Mouse (Mus musculus) heart, embryonic 15.5 days (tissue): ENCODE measurements around the gene Pmis2. TPM values are rescaled to one million over a fixed set of nuclear protein-coding genes. Genes with fewer than 3 reads are reported as not detected.
A peak's percentile ranks its signal among the peaks of the same experiment; 100 is the strongest.

Source experiments
- ATAC-seq: fragments of 200-750 bp; cut with Nextera tagmentation; replicated peaks from 2 replicates; pipeline ENCODE4 v1.8.0; 2017; ENCODE audit warnings: low read depth, moderate TSS enrichment; ENCODE audit not compliant: insufficient number of reproducible peaks, insufficient read depth, low FRiP score
- H3K27ac ChIP-seq: fragments of 300-500 bp; sonication (generic); 2 replicates; pipeline ENCODE4 v1.5.1; 2015; ENCODE audit warnings: mild to moderate bottlenecking, inconsistent platforms
- H3K27me3 ChIP-seq: fragments of 300-500 bp; sonication (generic); 2 replicates; pipeline ENCODE4 v1.6.1; 2015; ENCODE audit warnings: inconsistent platforms
- H3K36me3 ChIP-seq: fragments of 300-500 bp; sonication (generic); 2 replicates; pipeline ENCODE4 v1.6.1; 2015; ENCODE audit warnings: mild to moderate bottlenecking, inconsistent platforms
- H3K4me1 ChIP-seq: fragments of 300-500 bp; sonication (generic); replicated peaks from 2 replicates; pipeline ENCODE4 v1.6.1; 2015; ENCODE audit warnings: inconsistent platforms
- H3K4me2 ChIP-seq: fragments of 300-500 bp; sonication (generic); 2 replicates; pipeline ENCODE4 v1.6.1; 2015; ENCODE audit warnings: inconsistent platforms, mild to moderate bottlenecking, moderate library complexity
- H3K4me3 ChIP-seq: fragments of 300-500 bp; sonication (generic); 2 replicates; pipeline ENCODE4 v1.5.1; 2015; ENCODE audit warnings: mild to moderate bottlenecking, inconsistent platforms
- H3K9ac ChIP-seq: fragments of 300-500 bp; sonication (generic); 2 replicates; pipeline ENCODE4 v1.6.1; 2015; ENCODE audit warnings: mild to moderate bottlenecking, inconsistent platforms
- H3K9me3 ChIP-seq: fragments of 300-500 bp; sonication (generic); replicated peaks from 2 replicates; pipeline ENCODE4 v1.6.1; 2016; ENCODE audit warnings: inconsistent platforms
- WGBS: fragments of 180-500 bp; shearing (Covaris S2); methylation state at CpG from one replicate; pipeline ENCODE4 v1.1.7; 2015; ENCODE audit warnings: mixed read lengths; 5-methylcytosine and 5-hydroxymethylcytosine counted together
- polyA plus RNA-seq: library from polyadenylated mRNA; unstranded; fragments of >200 nt; fragmentation: Nextera tagmentation; extraction: Ambion mirVana; gene quantifications from 2 replicates; pipeline ENCODE4 v1.2.1, GENCODE M21; 2015

Pmis2 gene
- polyA plus RNA-seq: not detected in 2 replicates

DNA sequence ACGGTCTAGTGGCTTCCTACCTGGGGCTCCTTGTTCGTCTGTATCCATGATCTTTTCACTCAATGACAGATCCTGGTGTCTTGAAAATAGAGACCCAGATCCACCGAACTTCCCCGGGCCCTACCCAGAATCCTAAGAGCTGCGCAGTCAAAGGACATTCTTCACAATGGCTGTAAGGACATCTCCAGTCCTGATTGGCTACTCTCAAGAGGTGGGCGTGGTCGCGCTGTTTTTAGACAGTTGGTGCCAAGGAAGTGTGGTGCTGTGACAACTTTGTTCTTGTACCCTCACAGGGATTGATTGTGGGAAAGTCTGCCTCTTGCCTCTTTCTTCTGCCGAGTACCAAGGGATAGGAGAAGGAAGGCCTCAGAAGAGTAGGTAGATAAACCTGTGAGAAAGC lies at the start of gene Pmis2:
Gene Pmis2 (minus strand): TSS at position 126 of the 400 bp plus-strand sequence.
- H3K27me3 ChIP-seq: 0 out of 2 replicates have a peak, but pooled peaks cover 5% of the 10 kb centered on the region
- WGBS: 56% methylated on average over 9 of the region's 9 CpGs
- no peaks in the 10 kb centered on the region for H3K4me1 ChIP-seq
- H3K27ac ChIP-seq: no peak within 1 kb of the TSS
- no peak within 1 kb of the TSS for H3K4me2 ChIP-seq
- H3K9me3 ChIP-seq: no peaks in the 10 kb centered on the region
- H3K9ac ChIP-seq: no peak within 1 kb of the TSS
- no peaks in the 10 kb centered on the region for H3K36me3 ChIP-seq
- no peak within 1 kb of the TSS for H3K4me3 ChIP-seq
- ATAC-seq: no peak

DNA sequence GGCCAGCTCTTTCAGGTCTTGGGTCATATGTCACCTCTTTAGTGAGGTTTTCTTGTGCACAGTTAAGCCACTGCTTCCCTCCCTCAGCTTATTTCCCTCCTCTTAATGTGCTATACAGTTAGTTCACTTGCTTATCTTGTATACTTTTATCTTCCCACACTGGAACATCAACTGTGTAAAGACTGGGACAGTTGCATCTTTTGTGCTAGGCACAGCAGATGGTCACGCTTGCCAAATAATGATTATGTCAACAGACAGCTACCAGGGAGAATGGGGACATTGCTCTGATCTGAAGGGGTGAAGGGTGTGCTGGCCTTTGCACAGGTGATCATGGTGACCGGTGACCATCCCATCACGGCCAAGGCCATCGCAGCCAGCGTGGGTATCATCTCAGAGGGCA lies 48.3 kb upstream of the Pmis2 start:
- H3K4me2 ChIP-seq: no peak overlapping the region
- ATAC-seq: no peak
- peaks cover 13% of the 10 kb centered on the region for H3K4me1 ChIP-seq
- H3K9ac ChIP-seq: no peak overlapping the region
- no peaks in the 10 kb centered on the region for H3K36me3 ChIP-seq
- no peak overlapping the region for H3K27ac ChIP-seq
- H3K4me3 ChIP-seq: no peak overlapping the region
- 96% methylated on average over 5 of the region's 5 CpGs for WGBS
- H3K9me3 ChIP-seq: no peaks in the 10 kb centered on the region
- H3K27me3 ChIP-seq: peaks cover 40% of the 10 kb centered on the region

DNA sequence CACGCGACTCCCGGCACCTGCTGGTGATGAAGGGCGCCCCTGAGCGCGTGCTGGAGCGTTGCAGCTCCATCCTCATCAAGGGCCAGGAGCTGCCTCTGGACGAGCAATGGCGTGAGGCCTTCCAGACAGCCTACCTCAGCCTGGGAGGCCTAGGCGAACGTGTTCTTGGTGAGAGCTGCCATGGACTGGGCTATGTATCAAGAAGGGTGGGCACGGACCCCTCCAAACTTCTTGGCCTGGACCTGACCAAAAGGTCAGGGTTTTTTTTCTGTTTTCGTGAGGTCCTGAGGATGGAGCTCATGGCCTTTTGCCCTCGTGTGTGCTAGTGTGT lies 46.3 kb upstream of the Pmis2 start:
- WGBS: 10% methylated on average over 14 of the region's 14 CpGs
- H3K27me3 ChIP-seq: peaks cover 40% of the 10 kb centered on the region
- peaks cover 13% of the 10 kb centered on the region for H3K4me1 ChIP-seq
- no peak; the same call in 1 of the 2 replicates for ATAC-seq
- no peaks in the 10 kb centered on the region for H3K36me3 ChIP-seq
- H3K4me3 ChIP-seq: peak overlapping the region; percentile 35
- H3K9ac ChIP-seq: no peak overlapping the region
- no peak overlapping the region for H3K27ac ChIP-seq
- H3K4me2 ChIP-seq: peak overlapping the region; percentile 64
- H3K9me3 ChIP-seq: no peaks in the 10 kb centered on the region

DNA sequence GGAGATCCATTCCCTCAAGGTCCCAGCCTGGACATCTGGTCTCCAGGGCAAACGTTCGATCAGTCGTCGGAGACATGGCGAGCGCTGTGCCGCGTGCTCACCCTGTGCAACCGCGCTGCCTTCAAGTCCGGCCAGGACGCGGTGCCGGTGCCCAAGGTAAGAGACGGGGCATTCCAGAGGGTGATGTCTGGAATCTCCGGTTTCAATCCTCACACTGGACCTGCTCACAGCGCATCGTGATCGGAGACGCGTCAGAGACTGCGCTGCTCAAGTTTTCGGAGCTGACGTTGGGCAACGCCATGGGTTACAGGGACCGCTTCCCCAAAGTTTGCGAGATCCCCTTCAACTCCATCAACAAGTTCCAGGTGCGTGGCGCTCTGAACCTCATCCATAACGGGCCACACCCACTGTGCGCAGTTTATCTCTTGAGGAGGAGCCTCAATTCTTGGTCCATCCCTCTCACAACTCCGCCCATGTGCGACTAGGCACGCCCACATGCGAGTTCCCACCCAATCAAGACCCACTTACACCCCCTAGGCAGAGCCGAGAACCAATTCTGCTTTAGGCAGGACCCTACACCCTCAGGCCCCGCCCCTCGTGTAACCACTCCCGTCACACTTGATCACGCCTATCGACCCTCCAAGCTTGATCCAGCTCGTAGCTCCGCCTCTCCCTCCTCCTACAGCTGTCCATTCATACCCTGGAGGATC lies 45.8 kb upstream of the Pmis2 start:
- peak overlapping the region; percentile 35 for H3K4me3 ChIP-seq
- no peaks in the 10 kb centered on the region for H3K36me3 ChIP-seq
- H3K27ac ChIP-seq: no peak overlapping the region
- H3K27me3 ChIP-seq: peaks cover 40% of the 10 kb centered on the region
- H3K4me2 ChIP-seq: peak overlapping the region; percentile 64
- 4% methylated on average over 43 of the region's 43 CpGs for WGBS
- no peaks in the 10 kb centered on the region for H3K9me3 ChIP-seq
- H3K4me1 ChIP-seq: peaks cover 13% of the 10 kb centered on the region
- H3K9ac ChIP-seq: no peak overlapping the region
- peak; percentile 79 for ATAC-seq

DNA sequence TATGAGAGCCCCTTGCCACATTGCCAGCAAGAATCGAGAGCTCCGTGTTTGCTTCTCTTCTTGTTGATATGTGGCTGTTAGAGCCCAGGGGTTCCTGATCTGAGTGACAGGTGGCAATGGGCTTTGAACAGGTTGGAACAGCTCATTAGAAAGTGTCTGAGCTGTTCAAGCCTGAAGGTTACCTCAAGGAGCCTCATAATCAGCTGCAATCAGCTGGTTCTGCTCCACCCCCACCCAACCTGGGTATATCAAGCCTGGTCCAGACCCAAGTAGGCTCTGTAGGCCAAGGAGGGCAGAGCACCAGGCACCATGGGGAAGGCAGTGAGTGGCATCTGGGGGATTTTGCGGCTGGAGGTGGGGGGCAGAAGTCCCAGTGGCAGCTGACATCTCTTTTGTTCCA lies 40.5 kb upstream of the Pmis2 start, which contains the start of gene Atp4a:
Gene Atp4a (plus strand): TSS at position 268 of the 400 bp plus-strand sequence.
- Histone ChIP-seq H3K4me1 (peaks cover 7% of the 10 kb centered on the region), H3K27ac (no peak within 1 kb of the TSS), H3K9me3 (no peaks in the 10 kb centered on the region), H3K27me3 (peaks cover 19% of the 10 kb centered on the region), H3K4me2 (no peak within 1 kb of the TSS), H3K9ac (no peak within 1 kb of the TSS), H3K4me3 (no peak within 1 kb of the TSS), H3K36me3 (no peaks in the 10 kb centered on the region)
- ATAC-seq: no peak
- 70% methylated on average over 3 of the region's 3 CpGs for WGBS

DNA sequence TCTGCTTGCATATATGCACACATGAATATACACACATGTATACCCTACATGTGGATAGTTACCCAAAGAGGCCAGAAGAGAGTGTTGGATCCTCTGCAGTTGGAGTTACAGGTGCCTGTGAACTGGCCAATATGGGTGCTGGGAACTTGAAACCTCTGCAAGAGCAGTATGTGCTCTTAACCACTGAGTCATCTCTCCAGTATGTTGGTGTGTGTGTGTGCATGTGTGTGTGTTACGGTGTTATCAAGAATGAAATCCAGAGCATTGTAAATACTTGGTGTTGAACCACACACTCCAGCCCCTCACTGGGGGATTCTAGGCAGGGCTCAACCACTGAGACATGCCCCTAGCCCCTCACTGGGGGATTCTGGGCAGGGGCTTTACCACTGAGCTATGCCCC lies 36.0 kb upstream of the Pmis2 start:
- Histone ChIP-seq H3K9ac (no peak overlapping the region), H3K9me3 (no peaks in the 10 kb centered on the region), H3K27ac (peak overlapping the region; percentile 83; the same call in 1 of the 2 replicates), H3K27me3 (no peaks in the 10 kb centered on the region; the same call in 1 of the 2 replicates), H3K4me1 (peaks cover 13% of the 10 kb centered on the region), H3K4me3 (no peak overlapping the region), H3K36me3 (no peaks in the 10 kb centered on the region), H3K4me2 (no peak overlapping the region)
- no peak for ATAC-seq
- 89% methylated on average over 1 of the region's 1 CpGs for WGBS

DNA sequence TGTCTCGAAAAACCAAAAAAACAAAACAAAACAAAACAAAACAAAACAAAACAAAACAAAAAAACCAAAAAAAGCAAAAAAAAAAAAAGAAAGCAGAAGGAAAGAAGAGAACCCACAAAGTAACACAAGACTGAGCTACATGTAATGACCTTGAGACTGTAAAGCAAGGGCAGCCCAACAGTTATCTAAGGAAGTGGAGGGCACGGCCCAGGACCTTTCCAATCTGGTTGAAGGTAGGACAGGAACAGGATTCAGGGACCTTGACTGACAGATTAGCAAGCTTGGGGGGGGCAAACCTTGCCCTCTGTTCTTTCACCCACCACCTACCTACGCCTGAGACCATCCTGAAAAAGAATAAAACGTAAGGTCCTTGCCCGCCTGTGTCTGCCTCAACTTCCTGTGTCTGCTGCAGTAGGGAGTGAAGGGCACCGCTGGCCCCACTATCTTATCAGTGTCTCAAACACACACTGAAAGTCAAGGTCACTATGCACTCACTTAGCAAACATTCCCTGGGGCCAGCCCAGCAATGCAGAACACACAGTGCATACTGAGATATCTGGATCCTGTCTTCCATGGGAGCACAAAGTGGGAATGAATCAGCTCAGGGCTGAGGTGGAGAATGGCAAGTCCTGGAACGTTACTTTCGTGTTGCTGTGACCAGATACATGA lies 34.9 kb upstream of the Pmis2 start:
- 0 out of 2 replicates have a peak overlapping the region, but pooled peaks have one; percentile 29 for H3K4me2 ChIP-seq
- peak; percentile 88 for ATAC-seq

DNA sequence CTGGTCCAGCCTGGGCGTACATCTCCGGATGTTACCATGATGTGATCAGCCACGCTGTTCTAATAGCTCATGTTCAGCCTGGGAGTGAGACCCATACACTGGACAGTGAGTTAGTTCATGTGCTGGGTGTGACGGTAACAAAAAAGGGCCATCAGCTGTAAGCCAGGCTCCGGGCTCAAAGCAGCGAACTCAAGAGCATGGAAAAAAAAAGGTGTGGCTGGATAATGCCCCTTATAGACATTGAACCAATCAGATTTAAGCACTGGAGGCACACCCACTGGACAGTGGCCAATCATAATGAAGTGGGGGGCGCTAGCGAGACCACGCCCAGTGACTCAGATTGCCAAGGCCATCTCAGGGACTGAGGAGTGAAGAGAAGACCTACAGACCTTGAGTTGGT lies 27.2 kb upstream of the Pmis2 start, which contains the start of gene 2200002J24Rik:
Gene 2200002J24Rik (plus strand): TSS at position 338 of the 400 bp plus-strand sequence.
- 0 out of 2 replicates have a peak, but pooled peaks have one; percentile 18 for ATAC-seq
- Histone ChIP-seq H3K27me3 (no peaks in the 10 kb centered on the region), H3K9ac (no peak within 1 kb of the TSS), H3K4me2 (no peak within 1 kb of the TSS), H3K9me3 (no peaks in the 10 kb centered on the region), H3K4me3 (no peak within 1 kb of the TSS), H3K4me1 (peaks cover 8% of the 10 kb centered on the region), H3K36me3 (no peaks in the 10 kb centered on the region), H3K27ac (no peak within 1 kb of the TSS; the same call in 1 of the 2 replicates)
- WGBS: 42% methylated on average over 9 of the region's 9 CpGs

More for the DNA sequence above, 34.9 kb upstream of the Pmis2 start:
- Histone ChIP-seq H3K9ac (no peak overlapping the region), H3K27ac (peak overlapping the region; percentile 83), H3K4me3 (no peak overlapping the region), H3K36me3 (no peaks in the 10 kb centered on the region), H3K9me3 (no peaks in the 10 kb centered on the region), H3K4me1 (peaks cover 13% of the 10 kb centered on the region), H3K27me3 (no peaks in the 10 kb centered on the region)
- 30% methylated on average over 8 of the region's 8 CpGs for WGBS

DNA sequence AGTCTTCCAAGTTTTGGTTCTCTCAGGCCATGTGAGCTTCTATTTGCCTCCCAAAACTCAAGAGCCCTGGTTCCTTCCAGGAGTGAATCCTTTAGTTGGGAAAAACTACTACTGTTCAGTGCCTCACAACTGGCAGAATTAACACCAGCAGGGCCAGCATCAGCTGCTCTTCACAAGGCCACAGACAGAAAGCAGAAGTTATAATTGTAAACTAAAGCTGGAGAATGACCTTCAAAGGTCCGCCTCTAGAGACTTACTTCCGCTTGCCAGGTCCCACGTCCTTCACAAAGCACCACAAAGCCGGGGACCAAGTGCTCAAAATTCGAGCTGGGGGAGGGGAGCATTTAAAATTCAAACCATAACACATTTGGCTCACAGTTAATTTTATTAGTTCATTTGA lies 26.7 kb upstream of the Pmis2 start:
- no peak for ATAC-seq
- Histone ChIP-seq H3K4me2 (no peak overlapping the region), H3K9ac (no peak overlapping the region), H3K36me3 (no peaks in the 10 kb centered on the region), H3K4me3 (no peak overlapping the region), H3K27me3 (no peaks in the 10 kb centered on the region), H3K4me1 (peaks cover 8% of the 10 kb centered on the region), H3K9me3 (no peaks in the 10 kb centered on the region), H3K27ac (no peak overlapping the region; the same call in 1 of the 2 replicates)
- WGBS: 44% methylated on average over 5 of the region's 5 CpGs

DNA sequence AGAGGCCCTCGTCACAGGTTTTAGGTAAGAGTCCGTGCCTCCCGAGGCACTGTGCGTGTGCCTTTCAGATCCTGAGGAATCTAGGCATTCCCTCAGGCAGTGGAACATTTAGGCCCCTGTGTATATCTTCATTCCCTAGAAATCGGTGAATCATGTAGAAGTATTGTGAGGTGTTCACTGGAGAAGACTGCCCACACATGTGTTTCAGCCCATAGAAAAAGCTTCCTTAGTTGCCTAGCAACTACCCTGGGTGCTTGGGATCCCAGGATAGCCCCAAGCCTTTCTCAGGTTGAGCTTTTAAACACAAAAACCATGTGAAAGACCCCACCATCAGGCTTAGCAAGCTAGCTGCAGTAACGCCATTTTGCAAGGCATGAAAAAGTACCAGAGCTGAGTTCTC lies 16.9 kb upstream of the Pmis2 start:
- no peak for ATAC-seq
- Histone ChIP-seq H3K27ac (no peak overlapping the region), H3K36me3 (no peaks in the 10 kb centered on the region), H3K9me3 (no peaks in the 10 kb centered on the region), H3K9ac (no peak overlapping the region), H3K27me3 (no peaks in the 10 kb centered on the region; the same call in 1 of the 2 replicates), H3K4me1 (no peaks in the 10 kb centered on the region), H3K4me3 (no peak overlapping the region), H3K4me2 (no peak overlapping the region)
- WGBS: 83% methylated on average over 6 of the region's 6 CpGs

DNA sequence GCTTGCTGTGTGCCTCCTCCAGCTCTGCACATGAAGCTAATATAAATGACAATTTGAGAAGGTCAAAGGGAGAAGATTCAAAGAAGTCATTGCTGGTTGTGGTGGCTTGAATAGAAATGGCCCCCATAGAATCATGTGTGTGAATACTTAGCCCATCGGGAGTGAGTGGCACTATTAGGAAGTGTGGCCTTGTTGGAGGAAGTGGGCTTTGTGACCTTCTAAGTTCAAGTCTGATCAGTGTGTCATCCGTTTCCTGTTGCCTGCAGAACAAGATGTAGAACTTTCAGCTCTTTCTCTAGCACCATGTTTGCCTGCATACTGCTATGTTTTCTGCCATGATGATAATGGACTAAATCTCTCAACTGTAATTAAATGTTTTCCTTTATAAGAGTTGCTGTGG lies 12.0 kb upstream of the Pmis2 start:
- H3K36me3 ChIP-seq: no peaks in the 10 kb centered on the region

More for the DNA sequence above, 12.0 kb upstream of the Pmis2 start:
- Histone ChIP-seq H3K27me3 (no peaks in the 10 kb centered on the region; the same call in 1 of the 2 replicates), H3K4me1 (peaks cover 5% of the 10 kb centered on the region; the same call in 1 of the 2 replicates), H3K9me3 (no peaks in the 10 kb centered on the region), H3K4me3 (no peak overlapping the region), H3K4me2 (no peak overlapping the region), H3K9ac (no peak overlapping the region), H3K27ac (no peak overlapping the region)
- no peak for ATAC-seq
- 70% methylated on average over 2 of the region's 2 CpGs for WGBS
